Mouse (Mus musculus) cerebellum, postnatal 36 days (tissue): ENCODE results near the gene Rpl27.
"Not testable (repeated sequence)": the region's sequence is repeated elsewhere in the genome, so short reads cannot be mapped to it uniquely, and the experiment has no call there.

Experiments
- DNase-seq, 2 experiments: peaks; one replicate each; pipeline ENCODE4 v3.0.0; 2021 to 2022; ENCODE audit warnings: mixed read lengths in 2 of 2

Rpl27 gene

GRCm38 (mm10) chr11:101448274-101448746 lies 6.2 kb downstream of the Rpl27 start, which contains the start of gene Ifi35:
Gene Ifi35, plus strand, starts transcription at chr11:101448407.
- no peak for DNase-seq

- no peak for DNase-seq
These were observed 6.8 kb downstream of the Rpl27 start for GRCm38 (mm10) chr11:101448899-101449298.

DNA sequence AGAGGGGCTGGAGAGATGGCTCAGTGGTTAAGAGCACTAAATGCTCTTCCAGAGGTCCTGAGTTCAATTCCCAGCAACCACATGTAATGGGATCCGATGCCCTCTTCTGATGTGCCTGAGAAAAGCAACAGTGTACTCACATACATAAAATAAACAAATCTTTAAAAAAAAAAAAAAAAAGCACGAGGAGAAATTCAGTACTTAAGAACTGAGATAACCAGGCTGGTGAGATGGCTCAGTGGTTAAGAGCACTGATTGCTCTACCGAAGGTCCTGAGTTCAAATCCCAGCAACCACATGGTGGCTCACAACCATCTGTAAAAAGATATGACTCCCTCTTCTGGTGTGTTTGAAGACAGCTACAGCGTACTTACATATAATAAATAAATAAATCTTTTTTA lies 7.5 kb downstream of the Rpl27 start:
- not testable (repeated sequence) for DNase-seq

DNA sequence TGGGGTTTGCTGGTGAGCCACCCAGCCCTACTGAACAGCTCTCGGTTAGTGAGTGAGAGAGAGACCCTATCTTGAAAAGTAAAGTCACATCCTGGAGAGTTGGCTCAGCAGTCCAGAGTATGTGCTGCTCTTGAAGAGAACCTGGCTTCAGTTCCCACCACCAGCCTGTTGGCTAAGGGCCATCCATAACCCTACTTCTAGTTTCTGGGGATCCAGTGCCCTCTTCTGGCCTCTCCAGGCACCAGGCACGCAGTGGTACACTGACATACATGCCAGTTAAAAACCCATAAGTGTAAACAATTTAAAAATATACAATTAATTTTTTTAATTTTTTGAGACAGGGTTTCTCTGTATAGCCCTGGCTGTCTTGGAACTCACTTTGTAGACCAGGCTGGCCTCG lies 8.3 kb downstream of the Rpl27 start:
- DNase-seq = no peak

DNA sequence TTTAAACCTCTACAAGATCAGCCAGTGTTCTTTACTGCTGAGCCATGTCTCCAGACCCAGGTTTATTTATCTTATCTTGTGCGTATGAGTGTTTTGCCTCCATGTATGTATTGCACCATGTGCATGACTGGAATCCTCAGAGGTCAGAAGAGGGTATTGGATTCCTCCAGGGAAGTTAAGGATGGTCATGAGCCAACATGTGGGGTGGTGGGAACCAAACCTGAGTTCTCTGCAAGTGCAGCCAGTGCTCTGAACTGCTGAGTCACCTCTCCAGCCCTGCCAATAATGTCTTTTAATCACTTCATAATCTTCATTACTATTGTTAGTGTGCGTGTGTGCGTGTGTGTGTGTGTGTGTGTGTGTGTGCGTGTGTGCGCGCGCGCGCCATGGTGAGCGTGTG lies 9.4 kb downstream of the Rpl27 start:
- DNase-seq = no peak

GRCm38 (mm10) chr11:101452093-101452774 lies 10.1 kb downstream of the Rpl27 start:
- no peak for DNase-seq

DNA sequence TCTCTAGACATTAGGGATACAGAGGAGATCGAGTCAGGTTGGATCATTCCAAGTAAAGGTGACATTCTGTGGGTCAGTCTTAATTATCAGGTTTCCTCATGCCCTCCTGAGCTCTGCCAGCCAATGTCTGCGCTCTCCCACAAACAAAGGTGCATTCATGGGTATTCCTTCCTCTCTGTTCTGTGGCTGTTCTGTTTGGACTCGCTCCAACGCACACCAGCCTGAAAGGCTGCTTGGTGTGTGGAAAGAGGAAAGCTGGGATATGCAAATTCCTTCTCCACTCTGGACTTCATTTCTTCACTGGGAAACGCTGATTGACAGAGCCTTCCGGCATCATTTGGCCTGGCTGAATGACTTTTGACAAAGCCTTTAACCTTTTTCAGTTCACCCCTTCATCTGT lies 12.6 kb downstream of the Rpl27 start:
- no peak for DNase-seq

DNA sequence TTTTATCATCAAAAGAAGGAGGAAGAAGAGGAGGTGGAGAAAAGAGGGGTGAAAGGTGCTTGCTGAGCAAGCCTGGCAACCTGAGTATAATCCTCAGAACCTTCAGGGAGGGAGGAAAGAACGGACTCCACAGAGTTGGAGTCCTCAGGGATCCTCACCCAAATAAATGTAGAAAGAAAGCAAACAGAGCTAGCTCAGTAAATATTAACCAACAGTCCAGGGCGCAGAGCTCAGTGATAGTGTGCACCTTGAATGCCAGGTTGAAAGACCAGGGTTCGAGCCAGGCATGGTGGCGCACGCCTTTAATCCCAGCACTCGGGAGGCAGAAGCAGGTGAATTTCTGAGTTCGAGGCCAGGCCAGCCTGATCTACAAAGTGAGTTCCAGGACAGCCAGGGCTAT lies 13.5 kb downstream of the Rpl27 start:
- no peak for DNase-seq

GRCm38 (mm10) chr11:101457631-101458030 lies 15.5 kb downstream of the Rpl27 start:
- DNase-seq = no peak

DNA sequence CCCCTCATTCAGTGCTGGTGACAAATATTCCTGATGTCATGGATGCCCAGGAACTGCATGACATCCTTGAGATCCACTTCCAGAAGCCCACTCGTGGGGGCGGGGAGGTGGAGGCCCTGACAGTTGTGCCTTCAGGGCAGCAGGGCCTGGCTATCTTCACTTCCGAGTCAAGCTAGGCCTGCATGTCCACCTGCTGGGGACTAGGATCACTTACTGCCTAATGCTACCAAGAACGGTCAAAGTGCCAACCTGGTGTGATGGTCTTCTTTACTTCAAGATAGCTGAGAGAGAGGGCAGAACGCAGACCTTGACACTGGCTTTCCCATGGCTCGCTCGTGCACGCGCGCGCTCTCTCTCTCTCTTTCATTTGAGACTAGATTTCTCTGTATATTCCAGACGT lies 16.1 kb downstream of the Rpl27 start:
- DNase-seq = no peak

DNA sequence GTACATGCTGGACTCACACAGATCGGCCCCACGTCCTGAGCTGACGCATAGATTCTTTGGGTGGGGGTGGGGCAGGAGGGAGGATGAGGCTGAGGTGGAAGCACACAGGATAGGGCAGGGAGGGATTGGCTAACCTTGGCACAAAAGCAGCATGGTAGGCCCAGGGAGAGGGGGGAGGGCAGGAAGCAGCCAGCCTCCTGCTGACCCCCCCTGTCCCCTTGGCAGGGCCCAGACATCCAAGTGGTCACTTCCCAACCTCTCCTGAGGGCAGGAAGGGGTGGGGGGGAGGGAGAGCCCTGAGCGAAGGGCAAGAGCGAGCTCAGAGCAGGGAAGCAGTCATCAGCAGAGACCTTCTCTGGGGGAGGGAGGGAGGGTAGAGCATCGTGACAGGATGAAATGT lies 17.6 kb downstream of the Rpl27 start:
- DNase-seq = no peak

DNA sequence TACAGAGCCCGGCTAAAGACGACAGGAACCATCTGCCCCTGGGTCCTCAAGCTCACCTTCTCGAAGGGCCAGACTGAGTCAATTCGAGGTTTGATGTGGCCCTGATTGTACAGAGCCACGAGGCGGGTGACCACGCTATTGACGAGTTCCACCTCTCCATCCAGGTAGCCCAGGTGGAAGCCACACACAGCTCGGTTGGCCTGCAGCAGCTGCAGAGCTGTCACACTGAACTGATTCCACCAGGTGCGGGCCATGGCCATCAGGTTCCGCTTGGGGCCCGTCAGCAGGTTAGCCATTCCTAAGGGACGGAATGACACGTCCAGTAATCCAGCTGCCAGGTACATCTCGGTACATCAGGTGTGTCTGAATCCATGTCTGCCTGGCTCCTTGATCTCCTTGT lies 18.2 kb downstream of the Rpl27 start:
- DNase-seq = no peak

DNA sequence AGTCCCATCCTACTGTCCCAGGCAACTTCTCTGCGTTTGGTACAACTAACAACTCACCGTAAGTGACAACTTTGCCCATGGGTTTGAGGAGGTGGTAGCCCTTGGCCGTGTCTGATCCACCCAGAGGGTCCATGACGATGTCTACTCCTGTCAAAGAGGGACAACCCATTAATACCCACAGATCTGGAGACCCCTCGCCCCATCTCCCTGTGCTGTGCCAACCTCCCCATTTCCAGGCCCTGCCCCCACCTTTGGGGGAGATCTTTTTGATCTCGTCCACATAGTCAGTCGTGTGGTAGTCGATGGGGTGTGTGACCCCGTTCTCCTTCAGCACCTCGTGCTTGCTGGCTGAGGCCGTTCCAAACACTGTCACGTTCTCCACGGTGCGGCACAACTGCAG lies 20.0 kb downstream of the Rpl27 start:
- no peak for DNase-seq

DNA sequence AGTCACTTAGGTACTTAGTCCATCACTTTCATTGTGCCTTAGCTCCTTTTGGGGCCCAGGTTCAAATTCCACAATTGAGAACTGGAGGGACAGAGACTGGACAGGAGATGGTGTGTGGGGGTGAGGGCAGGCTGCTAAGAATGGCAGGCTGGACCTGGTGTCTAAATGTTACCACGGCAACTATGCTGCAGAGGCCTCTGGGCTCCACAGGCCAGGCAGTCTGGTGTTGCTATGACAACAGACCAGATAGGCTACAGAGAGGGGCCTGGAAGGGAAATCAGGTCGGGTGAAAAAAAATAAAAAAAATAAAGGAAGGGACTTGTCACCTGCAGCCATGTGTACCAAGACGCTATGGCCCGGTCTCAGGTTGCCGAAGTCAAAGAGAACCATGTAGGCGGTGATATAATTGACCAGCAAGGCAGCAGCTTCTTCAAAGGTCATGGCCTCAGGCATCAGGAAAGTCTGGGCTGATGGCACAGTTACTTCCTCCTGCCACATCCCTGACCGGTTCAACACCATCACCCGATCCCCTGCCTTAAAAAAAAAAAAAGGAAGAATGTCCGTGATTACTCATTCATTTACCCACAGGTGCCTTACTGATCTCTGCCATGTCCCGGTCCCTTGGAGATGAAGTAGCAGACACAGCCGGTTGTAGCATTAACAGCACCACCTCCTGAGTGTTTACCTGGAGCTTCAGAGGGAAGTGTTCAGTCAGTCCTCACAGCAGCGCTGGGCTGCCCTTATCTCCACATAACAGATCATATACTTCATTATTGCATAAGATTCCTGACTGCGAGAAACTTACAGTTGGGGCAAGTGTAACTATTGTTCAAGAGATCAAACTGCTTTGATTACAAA lies 20.7 kb downstream of the Rpl27 start:
- DNase-seq = no peak

DNA sequence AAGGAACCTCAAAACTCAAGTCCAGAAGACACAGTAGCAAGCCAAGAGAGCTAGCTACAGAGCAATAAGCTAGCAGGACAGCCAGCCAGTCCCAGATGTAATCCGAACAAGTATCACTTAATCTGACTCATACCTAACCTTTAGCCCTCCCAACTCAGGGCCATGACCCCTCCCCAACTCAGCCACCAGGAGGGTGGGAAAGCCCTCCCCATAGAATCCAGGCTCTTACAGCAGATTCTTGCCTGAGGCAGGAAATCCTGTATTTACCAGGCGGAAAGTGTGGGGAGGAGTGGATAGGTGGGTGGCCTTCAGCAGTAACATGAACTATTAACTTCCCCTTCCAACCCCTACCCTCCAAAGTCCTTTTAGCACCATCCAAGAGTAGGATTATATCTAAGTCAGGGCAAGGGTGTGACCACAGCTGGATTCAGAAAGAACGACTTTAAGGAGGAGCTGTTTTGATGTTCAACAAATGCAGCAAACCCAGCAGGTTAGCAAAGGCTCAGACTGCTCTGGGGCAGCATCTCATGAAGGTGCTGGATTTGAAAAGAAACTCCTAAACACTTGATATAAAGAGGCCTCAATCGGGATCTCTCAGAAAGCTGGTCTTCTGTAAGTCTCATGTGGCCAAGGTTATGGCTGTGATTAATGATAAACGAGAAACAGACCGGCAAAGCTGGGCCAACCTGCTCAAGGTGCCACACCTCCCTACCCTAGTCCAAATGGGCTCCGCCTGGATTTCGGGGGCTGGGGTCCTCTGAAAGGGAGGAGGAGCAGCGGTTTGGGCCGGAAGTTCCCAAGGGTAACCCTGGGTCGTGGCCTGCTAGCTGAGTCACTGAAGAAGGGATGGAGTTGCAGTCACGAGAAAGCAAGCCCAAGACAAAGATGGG lies 22.4 kb downstream of the Rpl27 start, which contains the start of gene Rnd2:
TSS of gene Rnd2 (plus strand) at position 789 of the 890 bp plus-strand sequence.
- no peak for DNase-seq

GRCm38 (mm10) chr11:101465101-101465868 lies 23.2 kb downstream of the Rpl27 start:
- peak in 1 of 2 experiments; percentile 16 for DNase-seq

- DNase-seq = peak; percentile 51 to 62
These were observed 23.9 kb downstream of the Rpl27 start, which contains the start of gene Vat1 for GRCm38 (mm10) chr11:101465869-101466551. Gene Vat1, minus strand, starts transcription at chr11:101466230.

DNA sequence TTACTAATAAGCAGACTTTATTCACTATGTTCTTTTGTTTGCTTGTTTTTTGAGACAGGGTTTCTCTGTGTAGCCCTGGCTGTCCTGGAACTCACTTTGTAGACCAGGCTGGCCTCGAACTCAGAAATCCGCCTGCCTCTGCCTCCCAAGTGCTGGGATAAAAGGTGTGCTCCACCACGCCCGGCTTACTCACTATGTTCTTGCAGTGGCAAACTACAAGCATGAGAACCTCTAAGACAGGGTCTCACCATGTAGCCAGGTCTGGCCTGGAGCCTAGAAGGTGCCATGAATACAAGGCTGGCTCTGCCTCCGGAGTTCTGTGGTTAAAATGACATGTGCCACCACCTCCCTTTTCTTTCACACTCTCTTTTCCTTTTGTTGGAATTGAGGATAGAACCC lies 24.5 kb downstream of the Rpl27 start:
- not testable (repeated sequence) for DNase-seq

- peak; percentile 57 to 62 for DNase-seq
These were observed 25.6 kb downstream of the Rpl27 start for GRCm38 (mm10) chr11:101467477-101468262.

DNA sequence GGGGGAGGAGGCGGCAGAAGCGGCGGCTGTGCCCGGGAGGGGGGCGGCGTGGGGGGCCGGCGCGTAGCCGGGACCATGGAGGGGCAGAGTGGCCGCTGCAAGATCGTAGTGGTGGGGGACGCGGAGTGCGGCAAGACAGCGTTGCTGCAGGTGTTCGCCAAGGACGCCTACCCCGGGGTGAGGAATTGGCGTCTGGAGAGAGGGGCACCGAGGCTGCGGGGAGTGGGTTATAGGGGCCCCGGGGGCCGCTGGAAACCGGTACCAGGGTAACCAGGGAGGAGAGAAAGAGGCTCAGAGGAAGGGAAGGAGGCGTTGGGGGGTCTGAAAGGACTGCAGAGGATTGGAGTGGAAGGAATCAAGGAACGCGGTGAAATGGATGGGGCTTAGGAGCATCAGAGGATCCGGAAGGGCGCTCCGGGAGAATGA lies 26.2 kb downstream of the Rpl27 start:
- peak in 1 of 2 experiments; percentile 22 for DNase-seq
